Mouse (Mus musculus) spleen, adult 2 months (tissue): ENCODE data around the gene Psors1c2. TPM values are rescaled to one million over a fixed set of nuclear protein-coding genes. Genes with fewer than 3 reads are reported as not detected.

Experiments
- DNase-seq, 2 experiments: peaks; one replicate each; pipeline versions ENCODE4 v3.0.0 to v3.0.0-alpha.2; 2012 to 2021; ENCODE audit warnings: low spot score in 2 of 2, low read depth in 1 of 2
- H3K27ac ChIP-seq: fragments of 200-500 bp; 2 replicates; pipeline ENCODE4 v1.5.1; 2012; ENCODE audit warnings: low read length, inconsistent platforms; ENCODE audit not compliant: insufficient read depth
- H3K27me3 ChIP-seq: fragments of 200-500 bp; 2 replicates; pipeline ENCODE4 v1.6.1; 2012; ENCODE audit warnings: mild to moderate bottlenecking, moderate library complexity, low read length, inconsistent platforms; ENCODE audit not compliant: control insufficient read depth, insufficient read depth
- H3K36me3 ChIP-seq: fragments of 200-500 bp; 2 replicates; pipeline ENCODE4 v1.6.1; 2012; ENCODE audit warnings: mild to moderate bottlenecking, low read length, inconsistent platforms; ENCODE audit not compliant: control insufficient read depth, insufficient read depth
- H3K4me1 ChIP-seq: fragments of 200-500 bp; 2 replicates; pipeline ENCODE4 v1.6.1; 2011; ENCODE audit warnings: inconsistent platforms; ENCODE audit not compliant: control insufficient read depth, insufficient read depth, insufficient read length
- H3K4me3 ChIP-seq: fragments of 200-500 bp; 2 replicates; pipeline ENCODE4 v1.5.1; 2011; ENCODE audit warnings: mild to moderate bottlenecking, inconsistent platforms; ENCODE audit not compliant: insufficient read depth, insufficient read length; ENCODE audit errors: extremely low read depth
- CTCF ChIP-seq: fragments of 200-500 bp; IDR thresholded peaks from 2 replicates; pipeline ENCODE4 v1.5.1; 2011; ENCODE audit warnings: mild to moderate bottlenecking, inconsistent platforms; ENCODE audit not compliant: insufficient read depth, insufficient read length, insufficient replicate concordance; ENCODE audit errors: extremely low read depth
- POLR2A ChIP-seq: fragments of 200-500 bp; IDR thresholded peaks from 2 replicates; pipeline ENCODE4 v1.6.1; 2011; ENCODE audit warnings: low read depth, low read length, inconsistent platforms
- WGBS: fragments of 180-500 bp; shearing (Covaris S2); methylation state at CpG from one replicate; pipeline ENCODE4 v1.1.7; 2018; 5-methylcytosine and 5-hydroxymethylcytosine counted together
- polyA plus RNA-seq: library from polyadenylated mRNA; depleted of rRNA; stranded (reverse); fragments of >200 nt; gene quantifications from 2 replicates; pipeline ENCODE4 v1.2.3, GENCODE M21; 2012; rRNA removed

Psors1c2 gene
- 0.09 TPM in 1 of 2 replicates, not detected in the other for polyA plus RNA-seq

DNA sequence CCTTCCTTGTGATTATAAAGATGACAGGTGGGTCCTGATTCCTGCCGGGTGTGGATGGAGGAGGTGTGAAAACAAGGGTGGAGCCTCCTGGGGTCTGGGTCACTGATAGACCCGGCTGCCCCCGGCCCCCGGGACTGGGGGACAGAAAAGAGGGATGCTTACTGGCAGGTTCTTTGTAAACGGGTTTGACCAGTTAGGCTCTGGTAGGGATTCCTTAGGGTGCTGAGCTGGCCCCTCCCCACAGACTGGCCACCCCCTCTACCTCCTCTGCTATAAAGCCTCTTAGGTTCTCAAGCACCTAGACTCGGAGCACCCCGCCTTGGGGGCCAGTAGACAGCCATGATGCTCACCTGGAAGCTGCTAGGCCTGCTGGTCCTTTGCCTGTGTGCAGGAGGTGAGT is at the start of gene Psors1c2:
TSS of gene Psors1c2 (plus strand) at position 301 of the 400 bp plus-strand sequence.
- Histone ChIP-seq H3K27ac (no peak within 1 kb of the TSS), H3K4me3 (no peak within 1 kb of the TSS), H3K27me3 (0 out of 2 replicates have a peak, but pooled peaks cover 2% of the 10 kb centered on the region), H3K36me3 (peaks cover 2% of the 10 kb centered on the region; the same call in 1 of the 2 replicates), H3K4me1 (no peaks in the 10 kb centered on the region)
- TF ChIP-seq CTCF (no peak), POLR2A (no peak)
- 32% methylated on average over 7 of the region's 7 CpGs for WGBS
- DNase-seq: no peak

DNA sequence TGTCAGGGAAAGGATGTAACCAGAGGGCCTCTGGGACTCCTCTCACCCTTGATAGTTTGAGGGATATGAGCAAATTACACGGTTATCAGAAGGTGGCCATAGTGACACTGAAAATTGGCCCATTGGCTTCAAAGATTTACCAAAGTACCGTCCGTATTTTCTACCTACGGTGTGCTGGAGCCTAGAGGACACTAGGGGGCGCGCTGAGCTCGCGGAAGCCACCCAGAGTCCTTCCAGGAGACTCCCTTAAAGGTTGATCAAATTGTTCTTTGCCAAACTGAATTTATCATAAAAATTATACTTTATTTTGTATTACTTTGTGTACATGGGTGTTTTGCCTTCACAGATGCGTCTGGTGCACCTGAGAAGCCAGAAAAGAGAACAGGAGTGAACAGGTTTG is 48.9 kb upstream of the Psors1c2 start:
- Histone ChIP-seq H3K4me1 (no peaks in the 10 kb centered on the region), H3K27me3 (no peaks in the 10 kb centered on the region), H3K27ac (no peak overlapping the region), H3K4me3 (no peak overlapping the region), H3K36me3 (no peaks in the 10 kb centered on the region)
- WGBS: 1% methylated on average over 9 of the region's 9 CpGs
- peak; percentile 21 to 45 for DNase-seq
- TF ChIP-seq POLR2A (no peak), CTCF (peak; percentile 95)

DNA sequence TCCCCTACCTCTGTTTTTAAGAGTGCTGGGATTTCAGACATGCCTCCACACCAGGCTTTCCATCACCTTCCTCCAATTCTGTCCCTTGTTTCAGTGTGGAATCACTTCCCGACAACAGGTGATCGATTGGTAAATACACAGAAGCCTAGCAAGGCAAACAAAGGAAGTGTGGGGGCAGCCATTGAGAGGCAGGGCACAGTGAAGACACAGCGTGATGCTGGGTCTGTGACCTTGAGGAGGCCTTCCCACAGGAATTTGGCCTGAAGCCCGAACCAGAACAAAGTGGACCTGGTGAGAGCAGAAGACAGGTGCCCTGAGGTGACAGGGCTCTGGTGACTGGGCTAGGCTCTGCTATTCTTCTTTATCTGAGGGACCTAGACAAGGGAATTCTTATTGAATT is 47.3 kb upstream of the Psors1c2 start:
- Histone ChIP-seq H3K4me1 (no peaks in the 10 kb centered on the region), H3K27me3 (no peaks in the 10 kb centered on the region), H3K27ac (no peak overlapping the region), H3K4me3 (no peak overlapping the region), H3K36me3 (no peaks in the 10 kb centered on the region)
- DNase-seq: no peak
- WGBS: 50% methylated on average over 4 of the region's 4 CpGs
- no peak for TF ChIP-seq POLR2A
- TF ChIP-seq CTCF: no peak

DNA sequence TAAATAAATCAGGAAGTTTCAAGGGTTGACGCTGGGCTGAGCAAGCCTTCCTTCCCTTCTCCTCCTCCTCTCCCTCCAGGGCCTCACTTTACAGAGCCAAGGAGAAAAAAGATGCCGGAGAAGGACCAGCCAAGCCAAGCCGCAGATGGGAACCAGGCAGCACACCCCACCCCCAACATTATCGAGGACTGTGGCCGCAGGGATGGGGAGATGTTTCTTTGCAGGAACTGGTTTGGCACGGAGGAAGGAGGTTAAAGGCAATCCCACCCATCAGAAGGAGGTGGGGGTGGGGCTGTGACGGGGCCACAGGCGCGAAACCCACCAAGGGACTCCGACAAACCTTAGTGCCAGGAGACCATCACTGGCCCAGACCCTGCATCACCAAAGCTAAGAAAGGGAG is 46.3 kb upstream of the Psors1c2 start:
- H3K4me1 ChIP-seq: no peaks in the 10 kb centered on the region
- WGBS: 48% methylated on average over 10 of the region's 10 CpGs
- H3K27ac ChIP-seq: no peak overlapping the region
- H3K36me3 ChIP-seq: no peaks in the 10 kb centered on the region
- H3K4me3 ChIP-seq: no peak overlapping the region
- DNase-seq: no peak
- H3K27me3 ChIP-seq: no peaks in the 10 kb centered on the region
- TF ChIP-seq POLR2A (no peak), CTCF (no peak)

DNA sequence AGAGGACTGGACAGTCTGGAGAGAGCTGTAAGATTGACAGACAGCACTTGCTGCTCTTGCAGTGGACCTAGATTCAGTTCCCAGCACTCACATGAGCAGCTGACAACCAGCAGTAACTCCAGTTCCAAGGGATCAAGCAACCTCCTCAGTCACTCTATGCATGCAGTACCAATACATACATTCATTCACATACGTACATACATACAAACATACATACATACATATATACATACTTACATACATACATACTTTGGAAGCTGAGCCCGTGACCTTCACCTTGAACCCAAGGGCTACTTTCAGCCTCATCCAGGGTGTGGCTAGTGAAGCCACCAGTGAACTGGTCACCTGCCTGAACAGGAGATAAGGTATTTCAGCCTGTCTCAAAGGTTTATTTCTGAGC is 45.0 kb upstream of the Psors1c2 start:
- 88% methylated on average over 2 of the region's 2 CpGs for WGBS
- H3K27me3 ChIP-seq: no peaks in the 10 kb centered on the region
- no peak for TF ChIP-seq POLR2A
- TF ChIP-seq CTCF: no peak
- no peaks in the 10 kb centered on the region for H3K4me1 ChIP-seq
- DNase-seq: no peak
- no peak overlapping the region for H3K27ac ChIP-seq
- no peak overlapping the region for H3K4me3 ChIP-seq
- no peaks in the 10 kb centered on the region for H3K36me3 ChIP-seq

DNA sequence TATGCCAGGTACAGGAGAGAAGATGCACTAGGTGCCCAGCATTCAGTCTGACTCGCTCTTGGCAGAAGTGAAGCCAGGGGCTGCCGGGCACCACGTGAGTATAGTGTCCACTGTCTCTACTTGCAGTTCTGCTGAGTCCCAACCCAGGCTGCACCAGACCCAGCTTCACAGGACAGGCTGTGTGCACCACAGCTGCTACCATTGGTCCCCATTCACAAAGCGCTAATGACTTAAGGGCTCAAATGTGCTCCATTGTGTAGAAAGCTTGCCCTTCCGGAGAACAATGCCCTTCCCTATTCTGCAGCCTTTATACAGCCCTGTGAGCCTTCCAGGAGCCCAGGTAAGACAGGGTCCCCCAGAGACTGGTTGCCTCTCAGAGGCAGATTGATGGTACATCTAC is 42.7 kb upstream of the Psors1c2 start:
- DNase-seq: no peak
- no peak overlapping the region for H3K27ac ChIP-seq
- H3K4me3 ChIP-seq: no peak overlapping the region
- H3K36me3 ChIP-seq: no peaks in the 10 kb centered on the region
- WGBS: 63% methylated on average over 5 of the region's 5 CpGs
- TF ChIP-seq POLR2A: no peak
- TF ChIP-seq CTCF: no peak
- H3K27me3 ChIP-seq: no peaks in the 10 kb centered on the region
- no peaks in the 10 kb centered on the region for H3K4me1 ChIP-seq

DNA sequence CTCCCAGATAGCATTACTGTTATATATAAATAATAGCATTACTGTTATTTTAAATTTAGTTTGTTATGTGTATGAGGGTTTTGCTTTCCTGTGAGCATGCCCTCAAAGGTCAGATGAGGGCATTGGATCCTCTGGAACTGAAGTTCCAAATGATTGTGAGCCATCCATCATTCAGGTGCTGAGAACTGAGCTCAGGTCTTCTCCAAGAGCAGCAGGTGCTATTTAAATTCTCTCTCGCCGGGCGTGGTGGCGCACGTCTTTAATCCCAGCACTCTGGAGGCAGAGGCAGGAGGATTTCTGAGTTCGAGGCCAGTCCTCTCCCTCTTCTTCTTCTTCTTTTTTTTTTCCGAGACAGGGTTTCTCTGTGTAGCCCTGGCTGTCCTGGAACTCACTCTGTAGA is 35.9 kb upstream of the Psors1c2 start:
- H3K36me3 ChIP-seq: no peaks in the 10 kb centered on the region
- DNase-seq: no peak
- TF ChIP-seq POLR2A: no peak
- H3K27me3 ChIP-seq: 0 out of 2 replicates have a peak, but pooled peaks cover 2% of the 10 kb centered on the region
- H3K4me3 ChIP-seq: no peak overlapping the region
- H3K27ac ChIP-seq: no peak overlapping the region
- WGBS: 95% methylated on average over 7 of the region's 7 CpGs
- H3K4me1 ChIP-seq: no peaks in the 10 kb centered on the region
